Mouse (Mus musculus): ENCODE measurements around the gene Rasgrf1.

DNA sequence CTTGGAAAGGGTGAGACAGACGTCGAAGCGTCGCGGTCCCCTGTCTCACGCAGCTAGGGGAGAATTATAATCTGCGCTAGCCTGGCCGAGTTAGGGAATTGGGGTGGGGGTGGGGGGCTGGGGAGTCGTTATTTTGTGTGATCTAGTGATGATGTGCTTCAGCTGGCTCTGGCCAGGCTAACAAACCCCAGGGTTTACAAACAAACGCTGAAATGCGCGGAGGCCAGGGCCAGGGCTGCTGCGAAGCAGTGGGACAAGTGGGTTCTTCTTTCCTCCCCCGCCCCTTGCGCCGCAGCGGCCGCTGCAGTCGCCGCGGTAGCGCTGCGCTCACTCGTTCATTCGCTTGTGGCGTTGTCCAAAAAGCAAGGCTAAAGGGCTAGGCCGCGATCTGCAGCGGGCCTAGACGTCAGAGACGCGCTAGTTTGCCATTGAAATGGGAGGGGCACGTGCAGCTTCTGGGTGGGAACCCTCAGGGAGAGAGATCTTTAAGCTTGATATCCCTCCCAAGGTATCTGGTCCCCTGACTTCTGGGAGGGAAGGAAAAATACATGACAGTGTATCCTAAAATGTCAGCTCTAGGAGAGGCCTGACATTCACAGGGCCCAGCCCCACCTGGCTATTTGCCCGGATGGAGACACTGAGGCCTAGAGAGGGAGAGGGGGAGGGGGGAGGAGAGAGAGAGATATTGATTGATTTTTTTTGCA, 1.2 kb downstream of the Rasgrf1 start:
- TF ChIP-seq CTCF (IDR thresholded peaks at IDR 0.05 in 2 of 3, conservative IDR thresholded peaks at IDR 0.05 in 1 of 3; ENCODE audit: control insufficient read depth in 1 of 3, insufficient read depth in 1 of 3, low read depth in 2 of 3, low read length in 3 of 3, poor library complexity in 1 of 3, severe bottlenecking in 1 of 3), result no peak
- TF ChIP-seq GATA1 (IDR thresholded peaks at IDR 0.05; ENCODE audit: low read depth, low read length), result no peak
- no peak for TF ChIP-seq RAD21 (IDR thresholded peaks at IDR 0.05; ENCODE audit: low read depth, low read length)
- TF ChIP-seq SMC3 (IDR thresholded peaks at IDR 0.05; ENCODE audit: low read depth, low read length), result no peak
- TF ChIP-seq POLR2A (IDR thresholded peaks at IDR 0.05; ENCODE audit: control insufficient read depth in 1 of 2, insufficient read depth in 1 of 2, low read depth in 1 of 2, low read length in 2 of 2, poor library complexity in 1 of 2), result no peak
- no peak for TF ChIP-seq CHD1 (IDR thresholded peaks at IDR 0.05; ENCODE audit: low read depth, low read length)
- no peak for TF ChIP-seq MAFK (IDR thresholded peaks at IDR 0.05; ENCODE audit: borderline replicate concordance, low read depth, low read length)
- TF ChIP-seq POLR2AphosphoS5 (IDR thresholded peaks at IDR 0.05; ENCODE audit: borderline replicate concordance, low read depth, low read length), result no peak
- no peak for TF ChIP-seq ZNF384 (IDR thresholded peaks at IDR 0.05; ENCODE audit: low read depth, low read length)
- no peak for TF ChIP-seq USF1 (IDR thresholded peaks at IDR 0.05; ENCODE audit: low read depth, low read length)
- no peak for TF ChIP-seq TAL1 (IDR thresholded peaks at IDR 0.05; ENCODE audit: low read length)
- TF ChIP-seq TBP (IDR thresholded peaks at IDR 0.05; ENCODE audit: low read depth, low read length), result no peak
